Mouse (Mus musculus) stomach, postnatal 0 days (tissue): ENCODE data around the gene Olfr487.

Source experiments
- CTCF ChIP-seq: IDR thresholded peaks from 2 replicates; pipeline ENCODE4 v1.5.1; 2016; ENCODE audit warnings: antibody characterized with exemption, low read depth, mild to moderate bottlenecking, moderate library complexity
- EP300 ChIP-seq: optimal IDR thresholded peaks from 2 replicates; pipeline ENCODE3; 2016; ENCODE audit warnings: antibody characterized with exemption

DNA sequence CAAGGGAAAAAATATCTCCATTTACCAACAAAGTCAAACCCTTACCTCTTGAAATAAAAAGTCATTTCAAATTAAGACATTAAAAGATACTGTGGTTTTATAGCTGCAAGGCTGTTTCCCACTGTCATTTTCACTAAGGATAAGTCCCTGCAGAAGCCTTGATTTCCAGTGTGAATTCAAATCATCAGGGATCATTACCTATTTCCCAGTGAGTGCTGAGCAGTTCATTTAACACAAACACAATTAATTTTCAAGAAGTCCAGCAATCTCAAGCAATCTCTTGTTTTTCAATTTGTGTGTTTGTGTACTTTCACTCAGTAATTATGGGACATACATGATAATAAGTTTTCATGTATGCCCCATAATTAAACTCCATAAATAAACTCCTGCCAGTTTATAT is 43.8 kb upstream of the Olfr487 start, which contains the start of gene Olfr488:
- TF ChIP-seq CTCF (no peak), EP300 (no peak)
